Mouse (Mus musculus) cortical plate, adult 2 months (tissue): ENCODE measurements around the gene Hoxa13.

Experiments used
- CTCF ChIP-seq: fragments of 200-500 bp; IDR thresholded peaks from 2 replicates; pipeline ENCODE4 v1.5.1; 2011; ENCODE audit warnings: mild to moderate bottlenecking, control low read depth, low read length; ENCODE audit not compliant: insufficient read depth; ENCODE audit errors: extremely low read depth
- POLR2A ChIP-seq: fragments of 200-500 bp; IDR thresholded peaks from 2 replicates; pipeline ENCODE4 v1.6.1; 2011; ENCODE audit warnings: mild to moderate bottlenecking, low read length, control low read depth; ENCODE audit not compliant: insufficient read depth; ENCODE audit errors: extremely low read depth

DNA sequence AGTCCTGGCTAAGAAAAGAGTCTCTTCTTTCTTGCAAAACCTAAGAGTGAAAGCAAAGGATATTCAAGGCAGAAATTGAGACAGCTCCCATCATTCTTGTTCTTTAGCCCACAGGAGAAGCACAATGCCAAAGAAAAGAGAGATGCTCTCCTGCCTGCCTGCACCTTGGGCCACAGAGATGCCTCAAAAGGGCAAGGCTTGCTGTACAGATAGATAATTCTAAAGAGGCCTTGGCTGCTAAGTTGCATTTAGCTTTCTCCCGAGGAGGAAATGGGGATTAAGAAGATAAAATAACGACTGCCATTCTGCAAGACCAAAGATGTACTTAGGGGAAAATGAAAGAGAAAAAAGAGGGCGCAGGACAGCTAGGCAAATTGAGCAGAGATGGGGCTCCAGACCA lies 13.8 kb downstream of the Hoxa13 start:
- TF ChIP-seq CTCF (no peak), POLR2A (no peak)
